Mouse (Mus musculus) MEL (cell line): ENCODE results near the gene Pcsk5.

Source experiments
- CTCF ChIP-seq, 3 experiments: IDR thresholded peaks in 2 of 3; conservative IDR thresholded peaks in 1 of 3; 2 replicates each; pipeline ENCODE4 v1.5.1; 2011 to 2012; ENCODE audit warnings: low read length in 3 of 3, low read depth in 2 of 3, mild to moderate bottlenecking in 2 of 3, improper control_type of control experiment in 1 of 3, inconsistent platforms in 1 of 3, mixed read lengths in 1 of 3, moderate library complexity in 1 of 3; ENCODE audit not compliant: control insufficient read depth in 1 of 3, insufficient read depth in 1 of 3, poor library complexity in 1 of 3, severe bottlenecking in 1 of 3
- EP300 ChIP-seq, 2 experiments: IDR thresholded peaks; 2 replicates each; pipeline ENCODE4 v1.6.1; 2011; ENCODE audit warnings: improper control_type of control experiment in 2 of 2, low read length in 2 of 2, low read depth in 1 of 2, mild to moderate bottlenecking in 1 of 2
- HCFC1 ChIP-seq: IDR thresholded peaks from 2 replicates; pipeline ENCODE4 v1.6.1; 2012; ENCODE audit warnings: low read depth, mild to moderate bottlenecking, inconsistent platforms, low read length, improper control_type of control experiment, moderate library complexity
- MYC ChIP-seq: IDR thresholded peaks from 2 replicates; pipeline ENCODE4 v1.6.1; 2011; ENCODE audit warnings: low read depth, mild to moderate bottlenecking, low read length, improper control_type of control experiment, moderate library complexity
- POLR2A ChIP-seq, 2 experiments: IDR thresholded peaks; 2 replicates each; pipeline ENCODE4 v1.6.1; 2011 to 2012; ENCODE audit warnings: low read length in 2 of 2, mild to moderate bottlenecking in 2 of 2, control low read depth in 1 of 2, improper control_type of control experiment in 1 of 2, low read depth in 1 of 2, moderate library complexity in 1 of 2; ENCODE audit not compliant: control insufficient read depth in 1 of 2, insufficient read depth in 1 of 2, poor library complexity in 1 of 2
- SIN3A ChIP-seq: IDR thresholded peaks from 2 replicates; pipeline ENCODE4 v1.6.1; 2012; ENCODE audit warnings: low read length, improper control_type of control experiment, inconsistent platforms
- TBP ChIP-seq: IDR thresholded peaks from 2 replicates; pipeline ENCODE4 v1.8.0; 2011; ENCODE audit warnings: low read depth, low read length, improper control_type of control experiment
- USF2 ChIP-seq, 2 experiments: IDR thresholded peaks; 2 replicates each; pipeline ENCODE4 v1.6.1; 2011 to 2012; ENCODE audit warnings: improper control_type of control experiment in 2 of 2, low read length in 2 of 2, borderline replicate concordance in 1 of 2, inconsistent platforms in 1 of 2, low read depth in 1 of 2, mild to moderate bottlenecking in 1 of 2; ENCODE audit not compliant: insufficient read depth in 1 of 2

GRCm38 (mm10) chr19:17813449-17813990 lies 23.9 kb downstream of the Pcsk5 start:
- no peak for TF ChIP-seq SIN3A
- TF ChIP-seq CTCF (IDR thresholded peaks at IDR 0.05 in 2 of 3, conservative IDR thresholded peaks at IDR 0.05 in 1 of 3; ENCODE audit: control insufficient read depth in 1 of 3, insufficient read depth in 1 of 3, low read depth in 2 of 3, low read length in 3 of 3, poor library complexity in 1 of 3, severe bottlenecking in 1 of 3) = no peak
- no peak; a peak in 1 of 4 replicates for TF ChIP-seq EP300 (IDR thresholded peaks at IDR 0.05; ENCODE audit: low read depth in 1 of 2, low read length in 2 of 2)
- TF ChIP-seq USF2 (IDR thresholded peaks at IDR 0.05; ENCODE audit: borderline replicate concordance in 1 of 2, insufficient read depth in 1 of 2, low read depth in 1 of 2, low read length in 2 of 2) = no peak
- no peak for TF ChIP-seq MYC
- no peak for TF ChIP-seq HCFC1
- no peak for TF ChIP-seq POLR2A (IDR thresholded peaks at IDR 0.05; ENCODE audit: control insufficient read depth in 1 of 2, insufficient read depth in 1 of 2, low read depth in 1 of 2, low read length in 2 of 2, poor library complexity in 1 of 2)
- TF ChIP-seq TBP = no peak
